14 mouse cellular contexts compared by ENCODE assay signal in the genomic region with DNA sequence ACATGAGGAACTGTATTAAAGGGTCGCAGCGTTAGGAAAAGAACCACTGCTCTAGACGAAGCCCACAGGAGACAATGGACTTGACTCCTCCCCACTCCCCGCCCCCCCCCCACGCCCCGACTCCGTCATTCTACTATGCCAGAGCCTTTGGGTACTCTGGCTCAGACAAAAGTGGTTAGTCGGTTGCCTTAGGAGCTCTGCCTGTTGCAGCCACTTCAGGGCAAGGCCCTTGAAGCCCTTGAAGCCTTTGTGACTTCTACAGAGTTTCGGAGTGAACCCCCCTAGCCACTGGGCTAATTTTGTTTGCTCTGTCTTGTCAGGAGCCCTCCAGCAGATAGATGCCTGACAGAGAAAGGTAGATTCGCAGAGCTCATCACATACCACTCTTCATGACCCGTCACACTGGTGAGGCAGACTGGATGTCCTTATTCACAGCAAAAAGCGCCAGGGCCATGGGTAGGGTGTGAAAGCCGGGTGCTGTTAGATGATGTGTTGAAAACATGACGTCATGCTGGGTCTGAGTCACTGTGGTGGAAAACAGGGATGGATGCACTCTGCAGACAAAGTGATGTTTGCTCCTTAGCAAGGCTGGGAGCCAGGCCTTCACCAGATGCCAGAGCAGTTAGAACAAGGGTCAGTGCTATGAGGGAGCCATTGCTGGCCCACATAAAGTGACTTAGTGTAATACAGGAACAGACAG. TPM values are rescaled to one million over a fixed set of nuclear protein-coding genes. Genes with fewer than 3 reads are reported as not detected.
DNase-seq lines count a peak whose midpoint lies in the region; ATAC-seq lines count a peak whose summit lies in the region.
"Had no signal": no experiment of that assay in that cellular context is flagged by ENCODE, and none has a peak within 500 bp of the region (broad histone marks: within the 10 kb centered on the region; RNA-seq: fewer than 3 reads in every experiment).

No protein-coding gene starts in this region.

- peak overlapping the region; percentile 73 for H3K27ac ChIP-seq in heart, embryonic 13.5 days (replicated peaks)
- H3K27ac ChIP-seq: hindbrain, embryonic 10.5 days; layer of hippocampus, adult 2 months; liver, embryonic 13.5 days had no signal

- H3K4me3 ChIP-seq in heart, embryonic 13.5 days = no peak overlapping the region
- H3K4me3 ChIP-seq: erythroblast, embryonic 14.5 days; hindbrain, embryonic 10.5 days; layer of hippocampus, adult 2 months; liver, embryonic 13.5 days; megakaryocyte, embryonic 14.5 days had no signal

- 26% methylated on average over 14 of the region's 14 CpGs for WGBS in heart, embryonic 13.5 days

- no peaks in the 10 kb centered on the region for H3K36me3 ChIP-seq in heart, embryonic 13.5 days
- H3K36me3 ChIP-seq: hindbrain, embryonic 10.5 days; liver, embryonic 13.5 days had no signal

- no peaks in the 10 kb centered on the region for H3K9me3 ChIP-seq in heart, embryonic 13.5 days
- H3K9me3 ChIP-seq: hindbrain, embryonic 10.5 days; liver, embryonic 13.5 days; megakaryocyte, embryonic 14.5 days had no signal

- no peaks in the 10 kb centered on the region for H3K27me3 ChIP-seq in heart, embryonic 13.5 days (replicated peaks)
- H3K27me3 ChIP-seq: liver, embryonic 13.5 days had no signal

- DNase-seq in lung, postnatal 10 days = peak; percentile 43
- no peak for DNase-seq in lung, postnatal 14 days
- peak; percentile 94 for DNase-seq in heart, adult 11 months
- peak; percentile 18 for DNase-seq in skeletal muscle tissue, adult 2 months (ENCODE audit: low read depth, low spot score)
- no peak for DNase-seq in cerebellum, postnatal 14 days
- no peak for DNase-seq in embryo, embryonic 11 days
- DNase-seq: cerebellum, adult 2 months; kidney, adult 18-20 months; liver, embryonic 13.5 days had no signal

- H3K9ac ChIP-seq in heart, embryonic 13.5 days = no peak overlapping the region
- H3K9ac ChIP-seq: liver, embryonic 13.5 days had no signal

- H3K4me1 ChIP-seq in heart, embryonic 13.5 days = peaks cover 18% of the 10 kb centered on the region
- H3K4me1 ChIP-seq: hindbrain, embryonic 10.5 days; liver, embryonic 13.5 days had no signal

- ATAC-seq in heart, embryonic 13.5 days (ENCODE audit: extremely low read depth, insufficient number of reproducible peaks, low FRiP score, low TSS enrichment) = peak; percentile 63; the same call in 1 of the 2 replicates

- H3K4me2 ChIP-seq in heart, embryonic 13.5 days = peak overlapping the region; percentile 35
- H3K4me2 ChIP-seq: liver, embryonic 13.5 days had no signal

RNA-seq across cellular contexts. Expression of a gene that starts 10.1 kb away (rescaled TPM):
- 2.5 and 3.1 TPM in 2 replicates for polyA plus RNA-seq in heart, embryonic 13.5 days (2015; fragmentation: Nextera tagmentation; extraction: Ambion mirVana)
- polyA plus RNA-seq: erythroblast, embryonic 14.5 days; liver, embryonic 13.5 days had no signal

Comparison
In these comparisons a context has a peak if more than half of its experiments do, and no peak if none do; other contexts are left out.
1. DNase-seq: peak in lung, postnatal 10 days (single experiment), heart, adult 11 months (single experiment) and skeletal muscle tissue, adult 2 months (single experiment); none in lung, postnatal 14 days (single experiment), cerebellum, postnatal 14 days (0 of 2) and embryo, embryonic 11 days (single experiment).